Mouse (Mus musculus): Measurements from ENCODE around the gene Csnk2b.

DNA sequence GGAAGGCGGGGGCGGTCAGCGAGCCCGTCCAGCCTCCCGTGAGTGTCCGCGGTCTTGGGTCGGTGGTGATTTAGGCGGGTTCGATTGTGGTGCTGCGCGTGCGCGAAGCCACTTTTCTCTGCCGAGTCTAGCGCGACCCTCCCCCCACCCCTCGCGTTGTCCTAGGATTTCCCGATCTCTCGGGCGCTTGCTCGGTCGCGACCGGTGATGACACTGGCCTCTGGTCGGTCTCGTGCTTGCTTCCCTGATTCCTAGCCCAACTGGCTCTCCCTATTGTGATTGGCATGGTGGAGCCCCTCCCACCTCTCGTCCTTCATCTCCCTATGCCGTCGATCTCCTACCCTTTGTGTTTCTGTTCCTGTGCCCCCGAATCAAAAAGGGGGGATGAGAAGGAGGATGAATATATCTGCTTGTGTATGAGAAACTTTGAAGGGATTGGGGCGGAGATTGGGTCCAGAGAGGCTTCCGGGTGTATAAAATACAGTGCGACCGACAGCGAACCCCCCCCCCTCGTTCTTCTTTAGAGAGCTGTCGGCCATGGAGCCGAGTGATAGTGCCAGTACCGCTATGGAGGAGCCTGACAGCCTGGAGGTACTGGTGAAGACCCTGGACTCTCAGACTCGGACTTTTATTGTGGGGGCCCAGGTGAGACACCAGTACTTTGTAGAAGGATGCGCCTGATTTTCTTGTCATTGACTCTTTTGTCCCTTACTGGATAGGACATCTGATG is 13.9 kb upstream of the Csnk2b start:
- no peak for TF ChIP-seq CTCF (IDR thresholded peaks at IDR 0.05; ENCODE audit: borderline replicate concordance, extremely low read depth, insufficient read depth, insufficient read length)
- no peak for TF ChIP-seq POLR2A (IDR thresholded peaks at IDR 0.05; ENCODE audit: borderline replicate concordance, extremely low read depth, insufficient read depth, insufficient read length, poor library complexity, severe bottlenecking)

All from brain, embryonic 14.5 days (tissue).